Mouse (Mus musculus) embryo, embryonic 10 days (tissue): ENCODE results near the gene Slc25a13.

Experiments
- DNase-seq: peaks from one replicate; pipeline ENCODE4 v3.0.0-alpha.2; 2015; ENCODE audit warnings: low spot score

Slc25a13 gene

GRCm38 (mm10) chr6:6027664-6028063 is 189.3 kb downstream of the Slc25a13 start:
- DNase-seq, result no peak

DNA sequence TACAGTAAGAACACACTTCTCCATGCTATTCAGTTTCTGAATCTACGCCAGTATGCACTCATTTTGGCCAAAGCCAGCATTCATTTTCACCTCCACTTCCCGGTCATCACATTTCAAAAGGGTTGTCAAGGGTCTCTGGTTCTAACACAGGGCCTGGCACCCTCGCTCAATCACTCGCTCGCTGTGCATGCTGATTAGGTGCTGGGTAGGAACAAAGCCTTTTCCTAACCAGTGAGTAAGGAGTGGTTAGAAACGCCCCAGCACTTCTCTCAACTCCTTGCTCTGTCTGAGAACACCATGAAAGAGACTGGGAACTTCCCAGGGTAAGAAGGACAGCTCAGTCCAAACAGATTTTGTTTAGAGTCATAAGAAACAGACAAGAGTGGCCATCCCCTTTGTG is 193.0 kb downstream of the Slc25a13 start:
- DNase-seq, result no peak

- peak; percentile 59 for DNase-seq
Observed at GRCm38 (mm10) chr6:6016931-6017330, 200.0 kb downstream of the Slc25a13 start.

DNA sequence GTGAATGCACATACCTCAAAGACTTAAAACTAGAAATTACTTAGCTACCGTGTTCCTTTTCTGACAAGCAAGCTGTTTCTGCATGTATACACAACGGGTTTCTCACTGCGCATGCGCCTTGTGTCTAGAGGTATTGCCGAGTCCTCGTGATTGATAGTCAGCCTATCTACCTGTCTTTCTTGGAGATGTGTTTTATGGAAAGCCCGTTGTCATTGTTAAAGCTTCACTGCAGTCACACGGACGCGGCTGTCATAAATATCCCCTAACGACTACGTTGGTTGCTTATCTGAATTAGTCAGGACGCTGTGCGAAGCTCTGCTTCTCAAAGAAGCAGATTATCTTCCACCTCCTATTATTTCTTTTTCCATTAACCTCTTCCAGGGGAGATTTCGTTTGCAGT is 201.4 kb downstream of the Slc25a13 start:
- DNase-seq, result no peak

- no peak for DNase-seq
Observed at GRCm38 (mm10) chr6:6011364-6011763, 205.6 kb downstream of the Slc25a13 start.

DNA sequence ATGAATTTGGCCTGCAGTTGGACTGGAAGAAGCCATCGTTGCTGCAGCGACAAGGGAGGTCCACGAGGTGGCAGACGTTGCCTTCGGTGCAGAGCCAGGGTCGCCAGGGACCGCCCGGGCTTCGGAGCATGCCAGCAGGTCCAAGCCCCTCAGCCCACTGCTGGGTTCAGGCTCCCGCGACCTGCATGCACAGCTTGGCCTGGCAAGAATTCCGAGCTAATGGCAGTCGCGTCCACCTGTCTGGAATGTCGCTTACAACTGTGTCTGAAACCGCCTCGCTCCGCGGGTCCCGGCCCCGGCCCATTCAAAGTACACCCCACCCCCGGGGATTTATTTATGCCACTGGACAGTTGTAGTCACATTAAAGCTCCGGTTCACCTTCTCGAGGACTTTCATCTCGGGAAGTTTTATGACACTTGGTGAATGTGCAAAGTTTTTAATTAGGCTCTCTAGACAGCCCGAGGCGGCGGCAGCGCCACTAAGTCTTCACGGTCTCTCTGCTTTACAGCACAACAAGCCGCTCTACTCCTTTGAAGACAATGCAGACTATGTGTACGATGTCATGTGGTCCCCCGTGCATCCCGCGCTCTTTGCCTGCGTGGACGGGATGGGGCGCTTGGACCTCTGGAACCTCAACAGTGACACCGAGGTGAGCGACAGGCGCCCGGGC is 211.1 kb downstream of the Slc25a13 start:
- peak; percentile 96 for DNase-seq

DNA sequence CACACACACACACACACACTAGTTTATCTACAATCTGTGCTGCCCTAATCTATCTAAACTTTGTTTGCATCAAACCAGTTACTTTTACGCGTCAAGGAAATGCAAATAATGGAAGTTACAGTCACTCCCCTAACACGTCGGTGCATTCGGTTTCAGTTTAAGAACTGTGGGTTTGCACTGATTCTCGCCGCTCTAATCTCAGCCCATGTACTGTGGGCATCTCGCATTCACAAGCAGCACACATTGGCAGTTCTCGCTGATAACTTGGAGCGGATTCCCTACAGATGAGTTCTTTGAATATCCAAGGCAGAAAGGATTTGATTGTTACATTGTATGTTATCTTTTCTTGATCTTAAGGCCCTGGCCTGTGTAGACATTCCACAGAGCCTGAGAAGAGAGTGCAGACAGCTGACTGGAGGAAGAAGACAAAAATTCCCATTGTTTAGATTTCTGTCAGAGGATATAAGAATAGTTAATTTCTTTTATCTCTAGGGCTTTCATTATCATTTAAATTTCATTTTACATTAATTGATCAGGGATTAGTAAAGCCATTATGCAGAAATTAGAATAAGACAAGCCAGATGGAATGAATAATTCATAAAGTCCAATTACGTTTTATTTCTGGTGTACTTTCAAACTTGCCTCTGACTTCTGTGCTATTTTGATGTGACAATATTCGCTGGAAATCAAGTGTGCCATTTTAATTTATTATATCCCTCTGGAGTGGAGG is 212.1 kb downstream of the Slc25a13 start:
- no peak for DNase-seq

DNA sequence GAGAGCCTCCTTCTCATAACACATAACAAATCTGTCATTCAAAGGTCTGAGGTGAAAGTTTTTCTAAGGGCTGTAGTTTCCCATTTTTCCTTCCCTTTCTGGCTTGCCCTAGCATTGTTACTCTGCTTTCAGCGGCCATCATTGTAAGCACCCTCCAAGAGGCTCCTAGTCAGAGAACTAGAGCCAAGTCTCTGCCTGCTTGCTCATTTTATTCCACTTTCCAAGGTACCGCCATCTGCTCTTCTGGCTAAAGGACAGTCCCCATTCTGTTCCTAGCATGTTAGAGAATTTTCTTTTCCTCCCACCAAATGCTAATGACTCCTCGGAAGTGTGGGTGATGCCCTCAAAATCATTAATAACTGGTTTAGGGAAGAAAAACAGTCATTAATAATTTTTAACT is 214.9 kb downstream of the Slc25a13 start:
- DNase-seq, result no peak

DNA sequence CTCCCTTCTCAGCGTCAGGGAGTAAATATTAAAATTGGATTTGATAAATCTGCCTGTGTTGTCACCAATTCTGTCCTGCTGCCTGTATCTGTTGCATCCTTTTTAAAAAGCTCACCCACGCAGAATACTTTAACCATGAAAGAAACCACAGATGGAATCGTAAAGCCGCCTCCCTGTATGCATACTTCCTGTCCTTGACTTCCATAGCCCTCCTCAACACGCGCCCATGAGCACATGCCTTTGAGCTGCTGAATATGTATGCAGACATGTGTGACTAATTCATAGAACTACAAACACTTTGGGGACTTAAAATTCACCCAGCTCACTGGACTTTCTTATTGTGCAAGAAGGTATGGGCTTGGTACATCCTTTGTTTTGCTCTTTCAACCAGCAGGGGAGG is 219.4 kb downstream of the Slc25a13 start:
- no peak for DNase-seq

- DNase-seq, result no peak
Observed at GRCm38 (mm10) chr6:5993056-5993455, 223.9 kb downstream of the Slc25a13 start.

GRCm38 (mm10) chr6:5991817-5992755 is 224.9 kb downstream of the Slc25a13 start:
- DNase-seq, result no peak

DNA sequence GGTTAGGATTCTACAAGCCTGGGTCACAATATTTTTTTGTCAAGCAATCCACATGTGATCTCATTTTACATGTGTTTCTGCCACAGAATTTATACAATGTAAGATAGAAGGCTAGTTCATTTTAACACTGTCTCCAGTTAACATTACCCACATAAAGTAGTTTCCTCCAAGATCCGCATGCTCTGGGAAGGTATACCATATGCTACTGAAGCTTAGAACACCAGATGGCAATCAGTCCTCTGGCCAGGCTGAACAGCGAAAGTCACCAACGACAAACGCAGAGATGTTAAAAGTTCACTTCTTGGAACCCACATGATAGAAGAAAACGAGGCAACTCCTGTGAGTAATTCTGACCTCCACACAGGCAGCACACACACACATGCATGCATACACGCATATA is 225.7 kb downstream of the Slc25a13 start:
- no peak for DNase-seq
